Mouse (Mus musculus) CH12.LX (cell line): Measurements from ENCODE around the gene Tas2r135. TPM values are rescaled to one million over a fixed set of nuclear protein-coding genes. Genes with fewer than 3 reads are reported as not detected.

Experiments used
- DNase-seq: peaks from one replicate; pipeline ENCODE4 v3.0.0-alpha.2; 2013; ENCODE audit errors: extremely low read depth
- H3K27ac ChIP-seq: 2 replicates; pipeline ENCODE4 v1.5.1; 2012; ENCODE audit warnings: low read depth, mild to moderate bottlenecking, control low read depth, moderate library complexity; ENCODE audit not compliant: insufficient read depth
- H3K27me3 ChIP-seq: replicated peaks from 2 replicates; pipeline ENCODE3; 2012; ENCODE audit warnings: inconsistent platforms
- H3K36me3 ChIP-seq, 2 experiments: replicated peaks in 1 of 2; 2 replicates each; pipeline versions ENCODE3 to v1.6.1; 2012; ENCODE audit warnings: inconsistent platforms in 1 of 2, low read length in 1 of 2, mild to moderate bottlenecking in 1 of 2, mixed read lengths in 1 of 2, moderate library complexity in 1 of 2; ENCODE audit not compliant: control insufficient read depth in 1 of 2, insufficient read depth in 1 of 2
- H3K4me1 ChIP-seq, 2 experiments: 2 replicates each; pipeline ENCODE4 v1.6.1; 2012; ENCODE audit warnings: inconsistent platforms in 1 of 2, moderate library complexity in 1 of 2; ENCODE audit not compliant: insufficient read depth in 2 of 2, control insufficient read depth in 1 of 2
- H3K4me2 ChIP-seq: 2 replicates; pipeline ENCODE4 v1.6.1; 2012; ENCODE audit warnings: low read depth, mild to moderate bottlenecking, control low read depth; ENCODE audit not compliant: poor library complexity, insufficient read depth, severe bottlenecking
- H3K4me3 ChIP-seq, 3 experiments: fragments of 150-350 bp in 1 of 3; sonication (generic) in 1 of 3; replicated peaks in 1 of 3; 2 replicates each; pipeline versions ENCODE3 to v1.5.1; 2011 to 2012; ENCODE audit warnings: low read depth in 2 of 3, low read length in 2 of 3, mild to moderate bottlenecking in 2 of 3, moderate library complexity in 2 of 3, control low read depth in 1 of 3, improper control_type of control experiment in 1 of 3, inconsistent platforms in 1 of 3, mixed read lengths in 1 of 3; ENCODE audit not compliant: poor library complexity in 1 of 3
- H3K79me2 ChIP-seq: replicated peaks from 2 replicates; pipeline ENCODE4 v1.6.1; 2012; ENCODE audit warnings: mild to moderate bottlenecking, moderate library complexity; ENCODE audit not compliant: control insufficient read depth, poor library complexity, insufficient read depth, severe bottlenecking; ENCODE audit errors: extremely low read depth
- H3K9ac ChIP-seq: 2 replicates; pipeline ENCODE4 v1.6.1; 2012; ENCODE audit warnings: low read depth, mild to moderate bottlenecking, control low read depth, moderate library complexity; ENCODE audit not compliant: insufficient read depth
- H3K9me3 ChIP-seq: replicated peaks from 2 replicates; pipeline ENCODE3; 2012; ENCODE audit warnings: low read length, inconsistent platforms, mixed read lengths
- BHLHE40 ChIP-seq: IDR thresholded peaks from 2 replicates; pipeline ENCODE4 v1.6.1; 2011; ENCODE audit warnings: mild to moderate bottlenecking, low read depth, low read length, improper control_type of control experiment
- CHD1 ChIP-seq: IDR thresholded peaks from 2 replicates; pipeline ENCODE4 v1.6.1; 2012; ENCODE audit warnings: low read depth, low read length, improper control_type of control experiment, inconsistent platforms
- E2F4 ChIP-seq: IDR thresholded peaks from 2 replicates; pipeline ENCODE4 v1.6.1; 2011; ENCODE audit warnings: low read depth, low read length, improper control_type of control experiment; ENCODE audit not compliant: insufficient replicate concordance
- ELF1 ChIP-seq: IDR thresholded peaks from 2 replicates; pipeline ENCODE4 v1.6.1; 2014; ENCODE audit warnings: low read depth, mild to moderate bottlenecking, inconsistent platforms, low read length, improper control_type of control experiment
- EP300 ChIP-seq: IDR thresholded peaks from 2 replicates; pipeline ENCODE4 v1.6.1; 2011; ENCODE audit warnings: low read length, improper control_type of control experiment
- ETS1 ChIP-seq: conservative IDR thresholded peaks from 2 replicates; pipeline ENCODE4 v1.6.1; 2012; ENCODE audit warnings: low read depth, mild to moderate bottlenecking, inconsistent platforms, low read length, improper control_type of control experiment, moderate library complexity
- GABPA ChIP-seq: IDR thresholded peaks from 2 replicates; pipeline ENCODE4 v1.6.1; 2012; ENCODE audit warnings: low read depth, low read length, improper control_type of control experiment, inconsistent platforms; ENCODE audit not compliant: insufficient replicate concordance
- IRF4 ChIP-seq: IDR thresholded peaks from 2 replicates; pipeline ENCODE4 v1.6.1; 2014; ENCODE audit warnings: low read depth, mild to moderate bottlenecking, inconsistent platforms, low read length, improper control_type of control experiment
- JUN ChIP-seq: IDR thresholded peaks from 2 replicates; pipeline ENCODE4 v1.6.1; 2011; ENCODE audit warnings: low read depth, mild to moderate bottlenecking, low read length, improper control_type of control experiment, moderate library complexity; ENCODE audit not compliant: insufficient read depth
- JUND ChIP-seq: conservative IDR thresholded peaks from 2 replicates; pipeline ENCODE4 v1.6.1; 2011; ENCODE audit warnings: low read depth, low read length, improper control_type of control experiment
- MAX ChIP-seq: IDR thresholded peaks from 2 replicates; pipeline ENCODE4 v1.6.1; 2011; ENCODE audit warnings: low read length, improper control_type of control experiment
- MXI1 ChIP-seq: IDR thresholded peaks from 2 replicates; pipeline ENCODE4 v1.6.1; 2011; ENCODE audit warnings: mild to moderate bottlenecking, low read depth, low read length, improper control_type of control experiment
- NELFE ChIP-seq: IDR thresholded peaks from 2 replicates; pipeline ENCODE4 v1.6.1; 2011; ENCODE audit warnings: low read depth, low read length, improper control_type of control experiment
- NRF1 ChIP-seq: IDR thresholded peaks from 2 replicates; pipeline ENCODE4 v1.6.1; 2014; ENCODE audit warnings: low read depth, mild to moderate bottlenecking, inconsistent platforms, low read length, improper control_type of control experiment, moderate library complexity
- TBP ChIP-seq: conservative IDR thresholded peaks from 2 replicates; pipeline ENCODE4 v1.6.1; 2011; ENCODE audit warnings: low read depth, low read length, improper control_type of control experiment
- TCF12 ChIP-seq: IDR thresholded peaks from 2 replicates; pipeline ENCODE4 v1.6.1; 2014; ENCODE audit warnings: low read depth, mild to moderate bottlenecking, inconsistent platforms, low read length, improper control_type of control experiment
- USF1 ChIP-seq: IDR thresholded peaks from 2 replicates; pipeline ENCODE4 v1.6.1; 2014; ENCODE audit warnings: low read depth, mild to moderate bottlenecking, inconsistent platforms, low read length, improper control_type of control experiment
- USF2 ChIP-seq: conservative IDR thresholded peaks from 2 replicates; pipeline ENCODE4 v1.6.1; 2011; ENCODE audit warnings: low read depth, low read length, improper control_type of control experiment
- ZKSCAN1 ChIP-seq: IDR thresholded peaks from 2 replicates; pipeline ENCODE4 v1.6.1; 2012; ENCODE audit warnings: low read depth, inconsistent platforms, low read length, improper control_type of control experiment, borderline replicate concordance
- ZNF384 ChIP-seq: IDR thresholded peaks from 2 replicates; pipeline ENCODE4 v1.6.1; 2012; ENCODE audit warnings: low read depth, low read length, improper control_type of control experiment, inconsistent platforms
- dilution Hi-C: fragments of 300-500 bp; cut with MboI; formaldehyde crosslinking; loops from 2 replicates; pipeline ENCODE4 v1.14.3; 2020; ENCODE audit warnings: low sequenced_read_pairs; ENCODE audit not compliant: extremely low pct_unique_long_range_greater_than_20kb, extremely low pct_ligation_motif_present
- in situ Hi-C: fragments of 300-500 bp; cut with MboI; formaldehyde crosslinking; loops from 3 replicates; pipeline ENCODE4 v1.14.3; 2019; ENCODE audit warnings: low sequenced_read_pairs, low pct_ligation_motif_present, low pct_unique_long_range_greater_than_20kb, mixed read lengths
- polyA plus RNA-seq: library from polyadenylated mRNA; unstranded; fragments of >175 nt; gene quantifications from 2 replicates; pipeline ENCODE4 v1.2.1, GENCODE M21; 2012; ENCODE audit warnings: low read depth; ENCODE audit not compliant: insufficient read length
- total RNA-seq, 2 experiments: library from RNA; depleted of rRNA; stranded (reverse); fragments of 300-350 nt in 1 of 2; fragments of >200 nt in 1 of 2; gene quantifications; 2 replicates each; pipeline ENCODE4 v1.2.3; 2012 to 2014

Tas2r135 gene
- total and polyA plus RNA-seq, 3 experiments: not detected

DNA sequence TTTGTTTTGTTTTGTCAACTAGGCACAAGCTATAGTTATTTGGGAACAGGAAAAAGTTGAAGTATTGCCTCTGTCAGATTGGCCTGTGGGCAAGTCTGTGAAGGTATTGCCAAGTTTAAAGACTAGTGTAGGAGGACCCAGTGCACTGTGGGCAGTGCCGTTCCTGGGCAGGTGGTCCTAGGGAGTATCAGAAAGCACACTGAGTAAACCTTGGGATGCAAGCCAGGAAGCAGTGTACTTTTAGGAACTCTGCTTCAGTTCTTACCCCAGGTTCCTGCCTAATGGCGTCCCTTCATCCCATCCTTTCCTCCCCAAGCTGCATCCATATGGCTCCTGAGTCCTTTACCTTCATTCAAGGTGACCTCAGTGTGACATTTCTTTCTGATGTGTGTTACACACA, 30.1 kb upstream of the Tas2r135 start:
- dilution Hi-C loops: no loop called here
- Histone ChIP-seq H3K9me3 (no peaks in the 10 kb centered on the region), H3K79me2 (no peaks in the 10 kb centered on the region), H3K27me3 (no peaks in the 10 kb centered on the region), H3K27ac (no peak overlapping the region), H3K4me1 (peaks cover 0 to 17% of the 10 kb centered on the region in 2 experiments; a peak in 2 of 4 replicates), H3K9ac (no peak overlapping the region), H3K4me2 (no peak overlapping the region)
- TF ChIP-seq JUND (no peak), NELFE (no peak), ELF1 (no peak), ZNF384 (no peak), MXI1 (no peak), IRF4 (no peak), TBP (no peak), USF1 (no peak), CHD1 (no peak), EP300 (no peak), TCF12 (no peak)
- TF ChIP-seq, all 38 proteins: peak for 0
- in situ Hi-C loops: no loop called here
- Histone ChIP-seq H3K4me3 (no peak overlapping the region), H3K36me3 (no peaks in the 10 kb centered on the region)
- DNase-seq: no peak

DNA sequence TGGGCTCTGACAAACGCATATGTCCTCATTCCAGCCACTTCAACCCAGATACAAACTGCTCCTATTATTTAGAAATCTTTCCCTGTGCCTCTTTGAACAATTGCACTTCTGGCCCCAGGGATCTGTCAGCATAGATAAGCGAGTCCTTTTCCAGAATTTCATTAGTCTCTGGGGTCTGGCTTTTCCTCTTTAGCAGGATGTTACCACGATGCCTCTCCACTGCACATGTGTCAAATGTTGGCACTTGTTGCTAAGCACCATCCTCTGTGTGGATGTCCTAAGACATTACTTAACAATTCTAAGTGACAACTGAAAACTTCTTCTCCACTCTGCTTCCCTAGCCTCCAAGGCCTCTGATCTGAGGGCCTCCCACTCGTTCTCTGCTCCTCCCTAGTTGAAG, 29.2 kb upstream of the Tas2r135 start:
- Histone ChIP-seq H3K27ac (no peak overlapping the region), H3K79me2 (no peaks in the 10 kb centered on the region), H3K4me1 (peaks cover 0 to 17% of the 10 kb centered on the region in 2 experiments; a peak in 2 of 4 replicates)
- in situ Hi-C loops: no loop called here
- TF ChIP-seq JUN (no peak), ETS1 (no peak), IRF4 (no peak), BHLHE40 (no peak)
- TF ChIP-seq, all 38 proteins: peak for 0
- Histone ChIP-seq H3K9me3 (no peaks in the 10 kb centered on the region), H3K36me3 (no peaks in the 10 kb centered on the region), H3K27me3 (no peaks in the 10 kb centered on the region), H3K4me3 (no peak overlapping the region), H3K4me2 (no peak overlapping the region), H3K9ac (no peak overlapping the region)
- dilution Hi-C loops: no loop called here
- no peak for DNase-seq

DNA sequence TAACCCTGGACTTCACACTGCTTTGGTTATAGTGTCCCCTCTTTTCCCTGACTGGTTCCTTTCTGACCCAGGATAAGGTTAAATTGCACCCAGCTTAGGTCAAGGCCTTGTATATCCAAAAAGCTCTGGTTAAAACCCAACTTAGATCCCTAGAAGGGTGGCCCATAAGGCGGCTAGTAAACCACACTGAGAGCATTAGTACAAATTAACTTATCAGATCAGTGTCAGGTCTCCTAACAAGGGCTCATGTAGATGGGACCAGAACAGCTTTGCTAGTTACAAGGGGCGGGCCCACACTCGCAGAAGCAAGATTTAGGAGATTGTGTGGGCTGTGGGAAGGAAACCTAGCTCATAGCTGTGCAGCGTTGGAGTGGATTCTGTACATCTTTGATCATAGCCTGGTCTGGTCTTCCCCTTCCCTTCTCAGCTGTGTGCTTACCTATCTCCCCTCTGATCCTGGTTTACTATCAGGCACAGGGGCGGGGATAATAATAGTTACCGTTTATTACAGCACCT, 28.7 kb upstream of the Tas2r135 start:
- H3K9ac ChIP-seq: no peak overlapping the region
- peaks cover 0 to 17% of the 10 kb centered on the region in 2 experiments; a peak in 2 of 4 replicates for H3K4me1 ChIP-seq
- H3K79me2 ChIP-seq: no peaks in the 10 kb centered on the region
- in situ Hi-C loops: no loop called here
- DNase-seq: no peak
- H3K4me2 ChIP-seq: no peak overlapping the region
- H3K36me3 ChIP-seq: no peaks in the 10 kb centered on the region
- H3K27me3 ChIP-seq: no peaks in the 10 kb centered on the region
- no peak for TF ChIP-seq NRF1
- no peak for TF ChIP-seq GABPA
- no peak for TF ChIP-seq ZKSCAN1
- no peak for TF ChIP-seq NELFE
- no peak for TF ChIP-seq TCF12
- TF ChIP-seq BHLHE40: no peak
- no peak for TF ChIP-seq MAX
- no peak for TF ChIP-seq JUN
- no peak for TF ChIP-seq E2F4
- no peak for TF ChIP-seq CHD1
- no peak for TF ChIP-seq TBP
- no peak for TF ChIP-seq MXI1
- TF ChIP-seq ELF1: no peak
- no peak for TF ChIP-seq USF2
- H3K27ac ChIP-seq: no peak overlapping the region
- dilution Hi-C loops: no loop called here
- H3K9me3 ChIP-seq: no peaks in the 10 kb centered on the region
- H3K4me3 ChIP-seq: no peak overlapping the region
